Mouse (Mus musculus) urinary bladder, postnatal 36 days (tissue): ENCODE results near the gene Ppp1r14a.

Experiments
- DNase-seq, 2 experiments: peaks; one replicate each; pipeline ENCODE4 v3.0.0; 2022; ENCODE audit warnings: low spot score in 2 of 2, mixed read lengths in 1 of 2

Ppp1r14a gene

DNA sequence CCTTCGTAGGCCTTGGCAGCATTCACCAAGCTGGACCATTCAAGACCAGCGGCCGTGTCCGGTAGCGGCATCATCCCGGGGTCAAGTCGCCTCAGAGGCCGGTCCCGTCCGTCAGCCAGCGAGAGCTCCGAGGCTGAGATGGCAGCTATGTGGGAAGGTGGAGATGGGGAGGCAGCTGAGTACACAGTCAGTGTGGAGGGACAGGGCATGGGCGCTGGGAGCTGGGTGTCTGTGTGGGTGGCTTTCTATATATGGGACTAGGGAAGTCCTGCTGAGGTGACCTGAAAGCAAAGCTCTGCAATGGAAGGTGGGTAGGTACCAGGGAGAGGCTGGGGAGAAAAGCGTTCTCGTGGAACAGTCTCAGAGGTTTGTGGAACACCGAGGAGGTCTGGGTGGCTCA is 39.9 kb downstream of the Ppp1r14a start:
- DNase-seq: no peak

DNA sequence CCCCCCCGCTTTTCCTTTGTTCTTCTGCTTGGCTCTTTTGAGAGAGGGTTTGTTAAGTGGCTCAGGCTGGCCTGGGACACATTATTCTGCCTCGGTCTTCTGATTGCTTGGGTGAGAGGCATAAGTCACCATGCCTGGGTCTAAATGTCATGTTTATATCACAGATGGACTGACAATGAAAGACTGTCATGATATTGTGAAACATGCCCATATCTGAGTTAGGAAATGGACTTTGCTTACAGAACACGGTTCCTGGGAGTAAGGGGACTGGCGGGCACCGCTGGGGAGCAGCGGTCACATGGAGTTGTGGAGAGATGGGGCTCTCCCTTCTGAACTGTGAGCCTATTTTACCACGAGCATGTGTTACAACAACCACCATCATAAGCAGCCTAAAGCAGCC is 45.0 kb downstream of the Ppp1r14a start:
- DNase-seq: no peak

DNA sequence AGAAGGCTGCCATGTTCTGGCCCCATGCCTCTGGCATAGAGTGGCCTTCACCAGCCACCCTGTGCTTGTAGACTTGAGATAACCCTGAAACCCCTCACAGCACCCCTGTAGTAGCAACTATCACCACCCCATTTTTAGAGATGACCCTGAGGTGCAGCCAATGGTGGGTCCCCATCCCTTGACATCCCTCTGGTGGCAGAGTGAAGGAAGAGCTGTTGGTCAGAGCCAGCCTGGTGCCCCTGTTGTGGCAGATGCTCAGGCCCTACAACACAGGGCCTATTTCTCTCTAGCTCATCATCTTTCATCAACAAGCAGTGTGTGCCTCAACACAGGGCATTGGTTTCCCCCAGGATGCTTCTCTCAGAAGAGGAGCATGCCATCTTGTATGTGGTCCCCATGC is 46.2 kb downstream of the Ppp1r14a start:
- no peak for DNase-seq

DNA sequence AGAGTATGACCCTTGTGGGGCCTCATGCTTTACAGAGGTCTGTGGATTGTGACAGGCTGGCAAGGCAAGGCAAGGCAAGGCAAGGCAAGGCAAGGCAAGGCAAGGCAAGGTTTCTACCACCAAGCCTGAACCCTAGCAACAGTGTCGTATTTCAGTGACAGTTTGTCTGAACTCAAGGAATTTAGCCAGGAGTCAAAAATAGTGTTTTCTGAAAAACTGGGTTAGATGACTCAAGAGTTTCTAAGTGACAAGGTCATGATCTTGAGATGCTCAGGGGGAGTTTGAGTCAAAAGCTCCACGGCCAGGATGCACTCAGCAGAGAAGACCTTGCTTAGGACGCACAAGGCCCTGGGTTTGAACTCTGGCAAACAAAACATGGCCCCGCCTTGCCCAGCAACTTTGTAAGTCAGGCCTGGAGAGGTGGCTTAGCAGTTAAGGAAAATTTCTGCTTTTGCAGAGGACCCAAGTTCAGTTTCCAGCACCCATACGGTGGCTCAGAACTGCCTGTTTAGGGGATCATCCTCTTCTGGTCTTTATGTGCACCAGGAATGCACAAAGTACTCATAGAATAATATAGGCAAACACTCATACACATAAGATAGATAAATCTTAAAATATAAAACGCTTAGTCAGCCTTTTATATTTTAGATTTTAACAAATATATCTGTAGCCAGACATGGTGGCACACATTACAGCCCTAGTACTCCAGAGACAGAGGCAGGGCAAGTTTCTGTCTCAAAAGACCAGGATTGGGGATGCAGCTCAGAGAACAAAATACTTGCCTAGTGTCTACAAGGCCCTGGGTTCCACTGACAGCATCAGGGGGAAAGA is 46.9 kb downstream of the Ppp1r14a start:
- DNase-seq: no peak

DNA sequence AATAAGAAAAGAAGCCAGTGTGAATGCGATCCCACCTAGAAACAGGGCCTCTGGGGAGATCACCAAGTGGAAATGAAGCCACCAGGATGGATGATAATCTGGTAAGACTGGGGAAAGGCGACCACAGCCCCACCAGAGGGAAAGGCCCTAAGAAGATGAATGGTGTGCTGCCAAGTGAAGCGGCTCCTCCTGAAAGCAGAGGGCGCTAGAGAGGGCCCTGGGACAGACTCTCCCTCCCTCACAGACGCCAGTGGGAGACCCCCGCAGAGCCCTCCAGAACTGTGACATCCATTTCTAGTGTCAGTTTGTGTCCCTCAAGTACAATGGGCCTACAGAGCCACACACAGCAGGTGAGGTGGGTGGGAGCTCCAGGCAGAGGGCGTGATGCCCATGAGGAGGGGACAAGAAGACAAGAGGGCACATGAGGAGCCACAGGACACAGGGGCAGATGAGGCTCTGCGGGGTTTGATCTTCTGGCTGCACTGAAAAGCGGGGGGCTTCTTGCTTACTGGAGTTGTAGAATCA is 47.7 kb downstream of the Ppp1r14a start:
- DNase-seq: no peak

DNA sequence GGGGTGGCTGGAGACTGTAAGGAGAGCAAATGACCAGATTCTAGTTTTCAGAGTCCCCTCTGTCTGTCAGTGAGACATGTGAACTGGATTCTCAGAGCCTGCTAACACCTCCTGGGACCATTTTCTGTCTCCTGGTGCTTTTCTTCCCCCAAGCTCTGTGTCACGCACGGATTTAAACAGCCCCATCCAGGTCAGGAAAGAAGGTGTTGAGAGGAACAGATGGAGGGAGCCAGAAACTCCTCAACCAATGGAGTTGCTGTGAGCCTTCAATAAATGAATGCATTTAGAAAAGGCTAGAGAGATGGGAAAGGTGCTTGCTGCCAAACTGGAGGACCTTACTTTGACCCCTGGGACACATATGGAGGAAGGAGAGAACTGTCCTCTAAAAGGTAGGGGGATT is 48.7 kb downstream of the Ppp1r14a start:
- no peak for DNase-seq

DNA sequence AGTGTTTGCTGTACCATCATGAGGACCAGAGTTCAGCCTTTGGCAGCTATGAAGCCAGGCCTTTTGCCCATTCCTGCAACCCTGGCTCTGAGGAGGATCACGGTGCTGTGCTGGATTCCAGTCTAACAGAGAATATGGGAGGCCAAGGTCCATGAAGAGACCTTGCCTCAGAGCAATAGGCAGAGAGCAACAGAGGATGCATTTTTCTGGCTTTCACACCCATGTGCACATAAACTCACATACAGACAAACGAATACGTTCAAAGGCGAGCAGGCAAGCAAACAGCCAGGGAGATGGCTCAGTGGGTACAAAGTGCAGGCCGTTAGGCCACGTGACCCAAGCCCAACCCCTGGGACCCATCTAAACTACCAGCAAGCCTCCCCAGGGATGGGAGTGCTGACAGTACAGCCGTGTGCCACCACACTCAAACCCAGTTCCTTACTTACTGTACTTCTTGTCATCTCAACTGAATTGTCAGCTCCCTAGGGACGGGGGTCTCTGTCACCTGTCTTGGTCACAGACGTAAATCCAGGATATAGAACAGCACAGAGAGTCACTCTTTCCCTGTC is 49.3 kb downstream of the Ppp1r14a start:
- DNase-seq: no peak

DNA sequence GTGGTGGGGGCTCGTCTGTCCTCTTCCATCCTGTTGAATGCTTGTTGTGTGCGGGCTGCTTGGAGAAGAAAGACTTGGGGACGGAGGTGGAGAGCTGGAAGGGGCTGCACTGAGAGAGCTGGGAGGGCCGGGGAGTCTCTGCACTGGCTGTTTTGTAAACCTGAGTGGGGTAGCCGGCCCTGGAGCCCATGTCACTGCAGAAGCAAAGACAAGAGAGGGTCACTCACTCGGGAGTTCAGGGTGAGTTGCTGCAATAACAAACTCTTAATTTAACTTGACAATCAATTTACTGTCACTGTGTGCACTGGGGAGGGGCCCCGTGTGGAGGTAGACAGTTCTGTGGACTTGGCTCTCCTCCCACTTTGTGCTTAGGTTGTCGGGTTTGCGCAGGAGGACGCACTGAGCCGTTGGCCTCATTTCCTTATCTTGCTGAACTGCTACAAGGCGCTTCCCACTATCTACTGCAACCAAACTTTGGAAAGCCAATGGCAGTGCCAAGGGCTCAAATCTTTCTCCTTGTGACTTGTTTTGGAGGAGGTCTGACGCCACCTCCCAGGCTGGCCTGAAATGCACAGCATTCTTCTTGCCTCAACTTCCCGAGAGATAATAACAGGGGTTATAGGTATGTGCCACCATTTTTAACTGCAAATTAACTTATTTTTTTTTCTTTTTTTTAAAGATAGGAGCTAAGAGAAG is 50.0 kb downstream of the Ppp1r14a start:
- DNase-seq: no peak

DNA sequence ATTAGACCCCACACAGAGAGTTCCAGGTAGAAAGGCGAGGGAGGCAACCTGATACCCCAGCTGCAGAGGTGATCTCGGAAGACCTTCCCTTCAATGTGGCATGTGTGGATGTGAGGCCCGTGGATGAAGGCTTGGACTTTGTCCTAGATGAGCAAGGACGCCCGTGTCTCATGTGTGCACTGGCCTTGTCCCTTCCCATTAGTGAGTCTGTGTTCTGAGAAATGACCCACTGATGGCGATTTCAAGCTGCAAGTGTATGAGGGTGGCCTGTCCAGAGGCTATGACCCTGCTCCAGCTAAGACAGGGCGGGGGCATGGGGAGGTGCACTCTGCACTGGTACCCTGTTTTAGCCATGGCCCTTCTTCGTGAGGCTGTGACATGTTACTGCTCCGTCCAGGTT is 51.1 kb downstream of the Ppp1r14a start:
- no peak for DNase-seq

DNA sequence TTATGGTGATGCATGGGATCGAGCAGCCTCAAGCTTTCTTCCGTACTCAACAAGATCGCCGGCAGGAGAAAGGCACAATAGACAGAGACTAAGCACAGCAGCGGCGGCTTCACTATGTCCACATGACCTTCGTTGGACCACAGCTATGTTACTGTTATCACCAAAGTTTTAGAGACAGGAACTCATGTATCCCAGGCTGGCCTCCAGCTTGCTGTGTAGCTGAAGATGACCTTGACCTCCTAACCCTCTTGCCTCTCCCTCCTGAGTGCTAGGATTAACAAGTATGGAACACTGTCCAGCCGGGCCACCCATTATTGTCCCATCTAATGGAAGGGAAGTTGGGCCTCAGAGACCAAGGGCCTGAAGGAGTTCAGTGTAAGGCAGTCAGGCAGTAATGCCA is 51.7 kb downstream of the Ppp1r14a start:
- DNase-seq: no peak

DNA sequence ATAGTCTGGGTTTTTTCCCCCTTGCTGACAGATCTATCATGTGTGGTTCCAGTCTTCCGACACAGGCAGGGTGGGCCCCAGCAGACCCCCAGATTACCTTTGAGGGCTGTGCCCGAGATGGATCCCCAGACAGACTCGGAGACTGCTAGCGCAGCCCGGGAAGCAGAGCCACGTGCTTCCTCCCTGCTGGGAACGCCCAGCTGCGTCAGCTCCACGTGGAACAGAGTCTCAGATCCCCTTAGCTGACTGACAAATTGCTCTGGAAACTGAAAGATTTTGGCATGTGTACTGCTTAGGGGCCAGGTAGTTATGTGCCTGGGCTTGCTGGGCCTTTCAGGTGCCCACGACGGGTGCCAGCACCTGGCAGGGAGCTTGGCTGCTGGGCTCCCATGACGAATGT is 52.6 kb downstream of the Ppp1r14a start:
- no peak for DNase-seq

DNA sequence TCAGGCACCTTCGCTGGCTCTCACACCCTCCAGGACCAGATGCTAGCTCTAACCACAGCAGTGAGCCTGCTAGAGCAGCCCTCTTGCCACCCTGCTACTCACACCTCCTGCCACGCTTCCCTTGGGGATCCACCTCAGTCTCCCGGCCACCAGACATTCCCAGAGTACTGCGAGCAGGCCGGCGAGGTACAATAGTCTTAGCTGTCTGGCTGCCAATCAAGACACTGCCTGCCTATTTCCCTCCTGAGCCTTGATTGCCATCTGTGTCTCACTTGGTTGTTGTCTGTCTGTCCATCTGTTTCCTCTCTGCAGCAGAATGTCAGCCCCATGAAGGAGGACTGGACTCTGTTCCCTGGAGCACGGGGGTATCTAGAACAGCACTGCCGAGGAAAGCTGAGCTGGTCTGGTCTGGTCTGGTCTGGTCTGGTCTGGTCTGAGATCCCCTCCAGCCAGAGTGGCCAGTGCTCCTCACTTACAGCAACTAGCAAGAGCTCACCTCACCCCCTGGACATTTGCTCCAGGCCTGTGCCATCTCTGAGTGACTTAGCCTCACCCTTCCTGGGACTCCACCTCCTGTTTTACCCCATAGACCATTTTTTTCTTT is 53.5 kb downstream of the Ppp1r14a start:
- no peak for DNase-seq
